ENCODE assay signal across 8 mouse cellular contexts in genomic region chr10:68724361-68724720, GRCm38 (mm10). TPM values are rescaled to one million over a fixed set of nuclear protein-coding genes. Genes with fewer than 3 reads are reported as not detected.
A peak's percentile ranks its signal among the peaks of the same experiment; 100 is the strongest.
DNase-seq lines count a peak whose midpoint lies in the region; ATAC-seq and TF ChIP-seq lines count a peak whose summit lies in the region.

No protein-coding gene starts in this region.

- H3K4me3 ChIP-seq in forebrain, embryonic 16.5 days (replicated peaks; ENCODE audit: low read length), result peak overlapping the region; percentile 47
- H3K4me3 ChIP-seq in kidney, embryonic 15.5 days (replicated peaks), result peak overlapping the region; percentile 53
- peak overlapping the region; percentile 55 for H3K4me3 ChIP-seq in small intestine, adult 2 months (ENCODE audit: low read depth, low read length)

- DNase-seq in kidney, adult 9 months, result peak; percentile 8
- DNase-seq in kidney, adult 11 months, result no peak
- DNase-seq in lung, postnatal 36 days, result peak; percentile 27
- no peak for DNase-seq in layer of hippocampus, postnatal 36 days

- peak overlapping the region; percentile 88 for H3K4me2 ChIP-seq in forebrain, embryonic 16.5 days (ENCODE audit: low read length)
- H3K4me2 ChIP-seq in kidney, embryonic 15.5 days, result peak overlapping the region; percentile 92

- TF ChIP-seq POLR2A in small intestine, adult 2 months (IDR thresholded peaks at IDR 0.05; ENCODE audit: low read depth, low read length), result no peak

- H3K36me3 ChIP-seq in forebrain, embryonic 16.5 days (ENCODE audit: control insufficient read depth, insufficient read depth), result no peaks in the 10 kb centered on the region
- no peaks in the 10 kb centered on the region for H3K36me3 ChIP-seq in kidney, embryonic 15.5 days
- H3K36me3 ChIP-seq in small intestine, adult 2 months (ENCODE audit: control insufficient read depth, insufficient read depth, low read length), result no peaks in the 10 kb centered on the region

- no peak for TF ChIP-seq CTCF in small intestine, adult 2 months (IDR thresholded peaks at IDR 0.05; ENCODE audit: extremely low read depth, insufficient read length, insufficient replicate concordance, low read depth, low read length)

- 2% methylated on average over 11 of the region's 11 CpGs for WGBS in forebrain, embryonic 16.5 days
- WGBS in kidney, embryonic 15.5 days, result under 1% methylated on average over 11 of the region's 11 CpGs
- WGBS in small intestine, adult 2 months, result 5% methylated on average over 11 of the region's 11 CpGs

- ATAC-seq in activated CD4-positive, CD25-positive, alpha-beta regulatory T cell, adult 4 months, result peak; percentile 73
- peak; percentile 67; the same call in 1 of the 2 replicates for ATAC-seq in forebrain, embryonic 16.5 days
- ATAC-seq in kidney, embryonic 15.5 days (replicated peaks; ENCODE audit: low FRiP score), result peak; percentile 55; the same call in 1 of the 2 replicates

- H3K27me3 ChIP-seq in forebrain, embryonic 16.5 days (replicated peaks; ENCODE audit: control insufficient read depth, insufficient read depth, low read length), result peaks cover 12% of the 10 kb centered on the region
- peaks cover 10% of the 10 kb centered on the region for H3K27me3 ChIP-seq in kidney, embryonic 15.5 days
- H3K27me3 ChIP-seq in small intestine, adult 2 months (ENCODE audit: control insufficient read depth, insufficient read depth, low read length), result no peaks in the 10 kb centered on the region; the same call in 1 of the 2 replicates

- no peaks in the 10 kb centered on the region for H3K9me3 ChIP-seq in forebrain, embryonic 16.5 days (ENCODE audit: control insufficient read depth, low read length)
- no peaks in the 10 kb centered on the region for H3K9me3 ChIP-seq in kidney, embryonic 15.5 days (replicated peaks)

- H3K9ac ChIP-seq in forebrain, embryonic 16.5 days (replicated peaks; ENCODE audit: low read depth, low read length), result peak overlapping the region; percentile 57
- H3K9ac ChIP-seq in kidney, embryonic 15.5 days, result peak overlapping the region; percentile 46

- no peak overlapping the region for H3K27ac ChIP-seq in forebrain, embryonic 16.5 days (ENCODE audit: low read length)
- H3K27ac ChIP-seq in kidney, embryonic 15.5 days, result no peak overlapping the region
- no peak overlapping the region for H3K27ac ChIP-seq in small intestine, adult 2 months (ENCODE audit: insufficient read depth, low read depth, low read length)

- peaks cover 14% of the 10 kb centered on the region for H3K4me1 ChIP-seq in forebrain, embryonic 16.5 days (replicated peaks; ENCODE audit: control insufficient read depth, insufficient read depth, low read length)
- H3K4me1 ChIP-seq in kidney, embryonic 15.5 days, result peaks cover 20% of the 10 kb centered on the region
- H3K4me1 ChIP-seq in small intestine, adult 2 months (ENCODE audit: control insufficient read depth, insufficient read depth, insufficient read length, low read length), result peaks cover 5% of the 10 kb centered on the region; the same call in 1 of the 2 replicates

RNA-seq across cellular contexts. Expression of gene Tmem26, which starts 0.9 kb away (rescaled TPM):
- polyA plus RNA-seq in activated CD4-positive, CD25-positive, alpha-beta regulatory T cell, adult 4 months (2017; shearing (Covaris generic)), result not detected
- 1.8 and 3.3 TPM in 2 replicates for polyA plus RNA-seq in forebrain, embryonic 16.5 days (2015; fragmentation: Nextera tagmentation; extraction: Ambion mirVana)
- 5.9 and 7.6 TPM in 2 replicates for polyA plus RNA-seq in kidney, embryonic 15.5 days (2015; fragmentation: Nextera tagmentation; extraction: Ambion mirVana)
- polyA plus RNA-seq in small intestine, adult 2 months (2012; rRNA removed), result 0.13 and 0.18 TPM in 2 replicates
- under 1 TPM in 1 of 2 experiments, not detected in 1; 0.10 TPM for total RNA-seq in layer of hippocampus, postnatal 36 days (2021)

Comparison
In these comparisons a context has a peak if more than half of its experiments do, and no peak if none do; other contexts are left out.
1. DNase-seq: peak in kidney, adult 9 months (single experiment) and lung, postnatal 36 days (single experiment); none in kidney, adult 11 months (single experiment) and layer of hippocampus, postnatal 36 days (0 of 2).
2. Peak in every context shown above with its lines, with median percentiles within 50 percentile points of each other: ATAC-seq and H3K4me3 ChIP-seq.